Mouse (Mus musculus) erythroblast, adult 5-6 weeks (primary cell): ENCODE results near the gene Nr4a3. TPM values are rescaled to one million over a fixed set of nuclear protein-coding genes. Genes with fewer than 3 reads are reported as not detected.

ENCODE experiments used
- ATAC-seq: replicated peaks from 2 replicates; pipeline ENCODE4 v1.8.0; 2016; ENCODE audit warnings: moderate number of reproducible peaks, mild to moderate bottlenecking, moderate TSS enrichment, inconsistent platforms; ENCODE audit not compliant: poor library complexity, low FRiP score, severe bottlenecking
- total RNA-seq, 2 experiments: library from RNA; stranded (forward) in 1 of 2; stranded (reverse) in 1 of 2; fragments of 150-400 nt in 1 of 2; fragments of 200-764, 138-1000 nt in 1 of 2; gene quantifications; 2 replicates each; pipeline versions ENCODE4 v1.2.3 to v1.2.4; 2015 to 2017; ENCODE audit warnings: low replicate concordance in 2 of 2

The Nr4a3 gene
- total RNA-seq, 2 experiments from 2014 or later, result 1.7 TPM; not detected in 1

GRCm38 (mm10) chr4:48100217-48100616 is 55.3 kb downstream of the Nr4a3 start:
- no peak for ATAC-seq

GRCm38 (mm10) chr4:48101981-48102380 is 57.0 kb downstream of the Nr4a3 start:
- ATAC-seq, result no peak

GRCm38 (mm10) chr4:48105387-48105786 is 60.4 kb downstream of the Nr4a3 start:
- ATAC-seq, result no peak

GRCm38 (mm10) chr4:48107086-48107485 is 62.1 kb downstream of the Nr4a3 start:
- no peak for ATAC-seq

- no peak for ATAC-seq
These were observed 63.6 kb downstream of the Nr4a3 start for GRCm38 (mm10) chr4:48108591-48108990.

- ATAC-seq, result no peak
These were observed 65.4 kb downstream of the Nr4a3 start for GRCm38 (mm10) chr4:48110331-48110730.

- no peak for ATAC-seq
These were observed 71.2 kb downstream of the Nr4a3 start for GRCm38 (mm10) chr4:48116191-48116590.

GRCm38 (mm10) chr4:48124416-48124772 is 79.4 kb downstream of the Nr4a3 start:
- peak; percentile 85 for ATAC-seq

- ATAC-seq, result peak; percentile 97
These were observed 80.0 kb downstream of the Nr4a3 start, which contains the start of gene Stx17 for GRCm38 (mm10) chr4:48124773-48125469. Stx17 (plus strand) TSS chr4:48124915.

GRCm38 (mm10) chr4:48130314-48130713 is 85.4 kb downstream of the Nr4a3 start:
- ATAC-seq, result no peak

GRCm38 (mm10) chr4:48131606-48132005 is 86.7 kb downstream of the Nr4a3 start:
- ATAC-seq, result no peak

- ATAC-seq, result no peak
These were observed 87.8 kb downstream of the Nr4a3 start for GRCm38 (mm10) chr4:48132721-48133120.

Other genes starting within 250 kb of the Nr4a3 start
- gene Stx17, start 79.8 kb downstream of the Nr4a3 start, total RNA-seq (2015; ENCODE audit: low replicate concordance), result 3.5 and 8.2 TPM in 2 replicates
- gene Stx17, start 79.8 kb downstream of the Nr4a3 start, total RNA-seq (2017; ENCODE audit: low replicate concordance), result 12.7 and 16.5 TPM in 2 replicates
- gene Erp44, start 234.4 kb downstream of the Nr4a3 start, total RNA-seq (2015; ENCODE audit: low replicate concordance), result 17.7 and 29.5 TPM in 2 replicates
- gene Erp44, start 234.4 kb downstream of the Nr4a3 start, total RNA-seq (2017; ENCODE audit: low replicate concordance), result 19.8 and 28.2 TPM in 2 replicates
- 0.38 and 0.84 TPM in 2 replicates for gene Invs, start 234.6 kb downstream of the Nr4a3 start, total RNA-seq (2015; ENCODE audit: low replicate concordance)
- 1.4 and 2.0 TPM in 2 replicates for gene Invs, start 234.6 kb downstream of the Nr4a3 start, total RNA-seq (2017; ENCODE audit: low replicate concordance)